Mouse (Mus musculus) liver, embryonic 18 days (tissue): ENCODE measurements around the gene Cycs. TPM values are rescaled to one million over a fixed set of nuclear protein-coding genes. Genes with fewer than 3 reads are reported as not detected.

ENCODE experiments used
- polyA plus RNA-seq: library from polyadenylated mRNA; depleted of rRNA; stranded (reverse); fragments of >200 nt; gene quantifications from 2 replicates; pipeline ENCODE4 v1.2.3, GENCODE M21; 2012; rRNA removed

Gene Cycs
- polyA plus RNA-seq, result 20.9 and 23.5 TPM in 2 replicates

DNA sequence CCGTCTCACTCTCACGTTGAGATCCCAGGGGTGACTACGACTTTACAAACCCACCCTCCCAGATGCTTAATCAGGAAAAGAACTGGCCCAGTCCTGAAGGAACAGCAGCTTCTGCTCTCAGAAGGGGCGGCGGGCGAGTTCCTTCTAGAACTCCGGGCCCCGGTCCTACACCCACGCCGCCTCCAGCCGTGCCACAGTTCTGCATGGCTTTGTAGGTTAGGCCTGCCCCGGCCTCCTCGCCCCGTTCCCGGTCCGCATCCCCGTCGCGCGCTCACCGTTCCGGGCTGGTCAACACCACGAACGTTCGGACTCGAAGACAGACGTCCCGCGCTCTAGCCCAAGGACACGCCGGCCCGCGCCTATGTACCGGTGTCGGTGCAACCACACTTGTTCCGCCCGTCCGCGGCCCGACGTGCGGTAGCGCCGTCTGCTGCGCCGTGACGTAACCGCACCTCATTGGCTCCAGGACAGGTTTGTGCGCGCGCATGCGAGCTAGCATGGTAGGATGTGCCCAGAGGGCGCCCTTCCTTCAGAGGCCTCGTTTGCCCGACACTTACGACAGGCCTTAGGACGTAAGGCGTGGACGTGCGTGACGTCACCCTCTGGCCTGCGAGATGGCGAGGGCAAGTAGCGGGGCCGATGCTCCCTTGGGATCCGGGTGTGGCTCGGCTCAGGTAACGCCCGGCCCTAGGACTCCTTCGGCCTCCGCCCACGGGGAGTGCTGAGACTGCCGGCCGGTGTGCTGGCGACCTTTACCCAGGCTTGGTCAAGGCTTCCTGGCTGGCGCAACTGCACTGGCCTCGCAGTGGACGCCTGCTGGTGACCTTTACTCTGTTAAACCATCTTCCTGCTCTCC lies at the start of gene Cycs:
Gene Cycs (minus strand): TSS at position 398 of the 856 bp plus-strand sequence.

DNA sequence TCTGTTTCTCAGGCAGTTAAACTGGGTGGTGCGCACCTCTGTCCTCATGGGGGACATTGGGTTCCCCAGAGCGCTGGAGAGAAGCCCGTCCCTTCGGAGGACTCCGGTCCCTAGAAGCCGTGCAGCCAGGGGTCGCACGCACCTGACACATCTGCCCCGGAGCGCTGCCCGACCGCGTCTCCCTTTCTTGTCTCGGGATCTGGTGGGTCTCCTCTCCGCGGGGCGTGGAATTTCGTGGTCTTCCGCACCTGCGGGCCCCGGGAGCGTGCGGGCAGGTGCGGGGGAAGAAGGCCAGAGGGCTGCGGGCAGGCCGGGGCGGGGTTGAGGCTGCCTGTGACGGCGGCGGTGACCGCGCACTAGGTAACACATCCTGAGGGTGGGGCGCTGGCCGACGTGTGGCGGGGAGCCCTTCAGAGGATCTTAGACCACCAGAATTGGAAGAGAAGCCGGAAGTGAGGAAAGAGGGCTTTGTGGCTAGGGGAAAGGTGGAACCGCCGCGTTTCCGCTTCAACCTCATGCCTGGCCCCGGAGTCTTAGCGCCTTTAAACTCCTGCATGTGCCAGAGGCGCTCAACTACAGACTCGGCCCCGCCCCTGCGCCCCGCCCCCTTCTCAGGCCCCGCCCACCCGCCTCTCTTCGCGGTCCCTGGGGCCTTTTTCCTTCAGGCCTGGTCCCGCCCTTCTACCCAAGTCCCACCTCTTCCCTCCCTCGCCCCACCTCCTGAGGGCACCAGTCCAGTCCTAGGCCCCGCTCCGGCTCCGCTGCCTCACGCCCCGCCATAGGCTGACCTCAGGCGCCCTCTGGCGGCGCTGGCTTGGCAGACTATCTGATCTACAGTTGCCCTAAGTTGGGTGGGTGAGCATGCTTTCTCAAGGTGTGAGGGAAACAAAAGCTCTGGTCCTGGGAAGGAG lies 30.2 kb upstream of the Cycs start, which contains the start of gene 4921507P07Rik:
Gene 4921507P07Rik (minus strand): TSS at position 332 of the 911 bp plus-strand sequence.

Other genes with a start within 250 kb of the Cycs start
- gene Osbpl3, start 110.3 kb downstream of the Cycs start, polyA plus RNA-seq, result 1.1 and 1.2 TPM in 2 replicates
- gene 4921507P07Rik, start 30.1 kb upstream of the Cycs start, polyA plus RNA-seq, result 0.89 and 1.1 TPM in 2 replicates
- gene Npvf, start 87.9 kb upstream of the Cycs start, polyA plus RNA-seq, result not detected in 2 replicates